Mouse (Mus musculus) kidney, adult 8-10 months (tissue): Measurements from ENCODE around the gene 2010111I01Rik.
A peak's percentile ranks its signal among the peaks of the same experiment; 100 is the strongest.
"Not testable (repeated sequence)": the region's sequence is repeated elsewhere in the genome, so short reads cannot be mapped to it uniquely, and the experiment has no call there.

Experiments
- DNase-seq, 2 experiments: peaks; one replicate each; pipeline ENCODE4 v3.0.0; 2022

Gene 2010111I01Rik

DNA sequence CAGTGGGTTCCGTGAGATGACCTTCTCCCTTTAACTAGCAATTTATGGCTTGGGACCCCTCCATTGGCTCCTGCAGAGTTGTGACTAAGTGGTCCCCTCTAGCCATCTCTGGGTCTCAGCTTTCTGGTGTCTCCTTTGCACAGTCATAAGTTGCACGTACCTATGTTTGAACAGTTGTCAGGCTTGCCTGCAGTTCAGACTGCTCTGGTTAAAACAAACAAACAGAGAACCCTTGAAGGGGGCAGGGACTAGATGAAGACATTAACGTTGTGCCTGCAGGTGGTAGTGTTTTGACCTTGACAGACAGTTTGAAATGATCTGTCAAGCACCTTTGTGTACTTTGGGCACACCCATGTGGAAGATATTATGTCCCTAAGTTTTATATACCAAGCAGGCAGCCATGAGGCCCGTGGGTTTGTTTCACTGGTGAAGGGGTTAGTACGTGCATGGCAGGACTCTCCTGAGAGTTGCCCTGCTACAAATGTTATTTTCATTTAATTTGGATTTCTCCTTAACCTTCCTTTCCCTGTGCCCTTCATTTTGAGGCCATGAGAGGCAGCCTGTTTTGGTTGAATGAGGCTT is 118.0 kb downstream of the 2010111I01Rik start:
- DNase-seq = no peak

DNA sequence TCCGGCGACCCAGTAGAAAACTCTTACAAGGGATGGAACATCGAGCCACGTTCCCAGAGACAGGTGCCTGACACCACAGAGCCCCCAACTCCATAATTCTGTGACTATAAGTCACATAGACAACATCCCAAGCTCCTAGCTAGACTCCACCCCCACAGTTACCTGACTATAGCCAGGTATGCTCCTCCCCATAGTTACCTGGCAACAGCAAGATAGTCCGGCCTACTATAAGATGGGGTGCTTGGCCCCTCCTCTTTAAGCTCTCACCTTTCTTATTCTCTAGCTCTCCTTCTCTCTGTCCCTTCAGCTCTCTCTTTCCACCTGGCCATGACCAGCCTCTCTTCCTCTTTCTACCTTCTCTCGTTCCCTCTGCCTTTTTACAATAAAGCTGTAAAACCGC is 118.4 kb downstream of the 2010111I01Rik start:
- DNase-seq = not testable (repeated sequence)

DNA sequence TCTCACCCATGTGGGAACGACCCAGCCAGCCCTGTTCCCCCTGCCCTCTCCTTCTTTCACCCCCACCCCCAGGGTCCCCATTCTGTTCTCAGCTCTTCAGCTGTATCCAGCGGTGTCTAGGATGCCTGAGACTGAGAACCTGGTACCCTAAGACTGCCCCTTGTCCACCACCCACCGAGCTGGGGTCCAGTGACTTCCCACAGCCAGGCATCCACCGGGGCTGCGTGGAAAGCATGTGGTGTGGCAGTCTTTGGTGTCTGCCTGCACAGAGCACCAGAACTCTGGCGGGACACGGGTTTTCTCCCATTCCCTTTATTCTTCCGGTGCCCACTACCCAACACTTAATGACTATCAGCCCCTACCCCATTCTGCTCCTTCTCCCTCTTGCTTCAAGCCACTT is 119.0 kb downstream of the 2010111I01Rik start:
- no peak for DNase-seq

DNA sequence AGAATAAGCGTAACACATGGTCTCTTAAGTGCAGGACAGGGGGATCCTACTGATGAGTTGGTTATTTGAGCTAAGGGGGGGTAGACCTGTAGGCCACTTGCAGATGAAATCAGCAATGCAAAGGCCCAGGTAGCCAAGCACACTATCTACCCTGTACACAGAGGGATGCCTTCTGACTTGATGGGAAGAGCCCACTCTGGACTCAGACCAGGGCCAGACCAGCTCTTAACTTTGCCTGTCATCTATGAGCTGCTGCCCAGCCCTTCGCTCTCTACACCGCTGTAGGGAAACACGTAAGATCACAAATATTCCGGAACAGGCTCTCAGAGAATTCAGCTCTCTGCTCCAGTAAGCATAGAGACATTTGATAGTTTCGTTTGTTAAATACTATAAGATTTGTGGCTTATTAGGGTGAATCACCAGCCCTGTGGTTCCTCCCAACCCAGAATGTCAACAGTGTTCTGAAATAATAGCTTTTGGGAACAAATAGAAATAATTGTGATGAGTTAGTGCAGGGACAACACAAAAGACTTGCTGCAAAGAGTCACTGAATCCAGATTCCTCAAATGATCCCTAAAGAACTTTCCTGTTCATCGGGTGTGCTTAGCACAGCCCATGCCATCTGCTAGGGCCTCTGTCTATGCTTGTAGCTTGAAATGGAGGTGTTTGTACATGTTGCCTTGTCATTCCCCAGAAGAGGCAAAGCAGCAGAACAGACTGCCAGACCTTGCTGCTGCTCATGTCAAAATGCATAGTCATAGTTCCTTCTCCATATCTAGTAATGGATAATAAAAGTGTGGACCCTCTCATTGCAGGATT is 123.4 kb downstream of the 2010111I01Rik start:
- DNase-seq = no peak

DNA sequence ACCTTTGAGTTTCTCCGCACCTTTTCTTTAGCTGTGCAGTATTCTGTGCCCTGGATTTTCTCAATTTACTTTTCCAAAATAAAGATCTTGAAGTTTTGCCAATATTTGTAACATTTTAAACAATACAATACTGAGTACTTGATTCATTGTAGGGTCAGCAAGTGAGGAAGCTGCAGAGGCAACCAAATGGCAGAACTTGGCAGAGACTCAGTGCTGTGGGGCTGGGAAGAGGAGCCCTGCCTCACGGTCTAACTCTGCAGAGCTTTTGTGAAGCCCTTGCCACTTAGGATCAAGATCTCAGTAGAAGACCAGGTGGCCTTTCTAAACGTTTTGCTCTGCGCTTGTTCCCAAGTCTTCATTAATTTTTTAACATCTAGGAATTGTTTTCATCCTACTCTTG is 124.8 kb downstream of the 2010111I01Rik start:
- DNase-seq = peak in 1 of 2 experiments; percentile 34

DNA sequence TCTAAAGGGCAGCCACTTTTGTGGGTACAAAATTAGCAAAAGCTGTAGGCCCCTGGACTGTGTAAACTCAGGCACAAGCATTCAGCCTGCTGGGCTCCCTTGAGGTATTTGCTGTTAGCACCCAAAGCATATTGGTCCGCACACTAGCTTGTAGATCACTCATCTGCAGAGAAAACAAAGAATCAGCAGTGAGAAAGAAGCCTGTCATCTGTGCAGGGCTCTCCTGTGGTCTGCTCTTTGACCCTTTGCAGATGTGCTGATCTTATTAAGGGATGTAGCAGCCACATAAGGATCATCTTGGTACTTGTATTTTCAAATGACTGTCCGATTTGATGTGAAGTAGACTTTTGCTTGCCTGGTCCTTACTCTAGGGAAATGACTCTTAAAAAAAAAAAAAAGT is 126.6 kb downstream of the 2010111I01Rik start:
- DNase-seq = no peak

DNA sequence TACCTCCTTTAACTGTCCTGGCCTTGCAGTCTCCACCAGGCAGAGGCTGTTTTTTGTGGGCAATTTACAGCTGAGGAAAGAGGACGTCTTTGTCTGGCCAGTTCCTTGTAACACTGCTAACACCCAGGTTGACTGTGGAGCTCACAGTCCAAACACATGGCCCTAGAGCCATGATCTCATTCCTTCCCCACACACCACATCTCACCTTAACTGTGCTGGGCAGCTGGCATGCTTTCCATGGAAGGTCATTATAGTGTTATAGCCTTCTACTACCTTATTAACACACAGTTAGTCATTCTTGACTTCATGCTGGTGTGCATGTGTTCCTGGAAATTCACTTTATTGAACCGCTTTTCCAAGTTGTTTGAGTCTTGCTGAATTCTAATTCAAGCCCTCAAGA is 127.6 kb downstream of the 2010111I01Rik start:
- no peak for DNase-seq

DNA sequence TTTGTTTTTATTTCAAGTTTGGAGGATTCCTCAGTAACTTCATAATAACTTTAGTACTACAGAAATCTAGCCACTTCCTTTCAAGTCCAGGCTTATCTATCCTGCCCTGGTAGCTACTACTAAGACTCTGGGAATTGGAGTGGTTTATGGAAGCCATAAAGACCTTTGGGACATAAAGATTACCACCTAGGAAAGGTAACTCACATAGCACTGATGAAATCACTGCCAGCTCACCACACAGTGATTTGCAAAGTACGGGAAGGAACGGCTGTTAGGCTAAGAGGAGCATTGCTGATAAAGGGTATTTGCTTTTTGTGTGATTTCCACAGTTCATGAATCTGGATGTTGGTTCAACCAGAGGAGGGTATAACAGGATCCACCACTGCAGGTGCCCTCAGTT is 128.2 kb downstream of the 2010111I01Rik start:
- DNase-seq = no peak

DNA sequence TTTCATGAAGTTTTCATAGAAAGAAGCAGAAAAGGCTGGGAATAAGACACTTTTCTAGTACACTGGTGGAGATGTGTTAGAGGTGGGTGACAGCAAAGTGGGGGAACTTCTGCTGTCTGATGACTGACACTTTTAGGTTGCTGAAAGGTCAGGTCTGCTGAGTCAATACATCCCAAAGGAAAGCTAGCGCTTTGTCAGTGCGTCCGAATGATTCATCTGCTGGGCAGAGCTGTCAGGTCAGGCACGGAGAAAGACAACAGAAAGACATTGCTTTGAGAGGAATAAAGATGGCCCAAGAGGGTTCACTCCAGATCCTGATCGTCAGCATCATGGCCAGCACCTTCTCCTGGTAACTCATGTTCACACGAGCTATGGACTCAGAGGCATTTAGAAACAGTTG is 128.9 kb downstream of the 2010111I01Rik start:
- DNase-seq = no peak

DNA sequence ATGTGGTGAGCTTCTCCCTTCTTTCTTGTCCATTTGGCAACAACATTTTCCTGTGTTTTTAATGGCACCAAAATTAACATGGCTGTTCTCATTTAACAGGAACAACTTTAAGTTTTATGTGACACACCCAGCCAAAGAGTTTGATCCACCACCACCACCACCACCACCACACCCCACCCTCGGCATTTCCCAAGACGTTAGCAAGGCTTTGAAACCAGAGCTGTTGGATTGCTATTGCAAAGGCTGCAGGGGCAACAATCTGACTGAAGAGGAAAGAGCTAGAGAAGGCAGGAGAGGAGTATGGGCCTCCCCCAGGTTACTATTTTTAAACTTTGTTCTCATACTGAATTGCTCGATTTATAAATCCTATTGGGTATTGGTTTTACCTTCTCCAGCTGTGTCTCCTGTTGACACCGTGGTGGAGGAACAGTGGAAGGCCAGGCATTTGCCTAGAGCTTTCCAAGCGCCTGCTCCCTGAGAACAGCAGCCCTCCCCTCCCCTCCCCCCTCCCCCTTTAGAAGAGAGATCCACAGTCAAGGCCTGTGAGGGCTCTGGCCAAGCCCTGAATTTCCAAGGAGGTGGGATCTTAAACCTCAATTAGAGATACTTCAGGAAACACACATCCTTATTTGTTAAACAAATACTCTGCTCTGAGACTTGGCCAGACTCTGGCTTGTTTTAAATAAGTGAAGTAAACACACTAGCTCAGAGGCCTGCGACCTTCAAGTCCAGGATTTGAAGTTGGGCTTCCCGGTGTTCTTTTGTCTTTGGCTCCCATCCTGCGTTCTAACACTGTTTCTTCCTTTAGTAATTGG is 129.8 kb downstream of the 2010111I01Rik start:
- DNase-seq = no peak

DNA sequence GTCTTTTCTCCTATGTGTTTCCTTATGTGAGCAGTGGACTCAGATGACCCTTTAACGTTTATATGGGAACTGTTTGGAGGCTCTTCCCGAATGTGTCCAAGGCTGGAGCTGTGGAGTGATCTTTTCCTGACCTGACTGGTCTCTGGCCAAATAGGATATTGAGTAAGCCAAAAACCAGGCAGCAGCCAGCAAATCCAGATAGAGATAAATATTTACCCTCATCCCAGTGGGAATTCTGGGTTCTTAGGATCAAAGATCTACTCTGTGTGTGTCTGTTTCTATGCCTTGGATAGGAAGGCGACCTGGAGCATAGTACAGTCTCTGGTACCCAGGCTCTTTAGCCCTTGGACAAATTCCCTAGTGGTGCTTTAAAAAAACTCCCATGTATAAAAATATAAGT is 132.1 kb downstream of the 2010111I01Rik start:
- peak; percentile 57 to 75 for DNase-seq

DNA sequence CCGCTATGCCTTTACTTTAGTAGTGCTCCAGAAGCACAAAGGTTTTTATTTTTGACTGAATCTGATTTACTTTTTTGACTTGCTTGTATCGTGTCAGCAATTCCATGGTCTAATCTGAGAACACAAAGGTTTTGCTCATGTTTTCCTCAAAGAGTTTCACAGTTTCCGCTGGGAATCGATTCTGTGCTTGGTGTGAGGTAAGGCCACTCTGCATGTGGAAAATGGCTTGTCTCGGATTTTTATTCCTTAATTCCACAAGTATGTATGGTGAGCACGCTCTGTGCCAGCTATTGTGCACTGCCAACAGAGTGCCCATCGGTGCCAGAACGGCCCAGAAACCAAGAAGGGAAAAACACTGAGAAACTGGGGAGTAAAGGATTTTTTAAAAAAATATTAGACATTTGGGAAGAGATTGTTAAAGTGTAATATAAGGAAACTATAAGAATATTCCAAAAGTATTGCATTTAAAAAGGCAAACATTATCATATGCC is 132.8 kb downstream of the 2010111I01Rik start:
- DNase-seq = no peak

DNA sequence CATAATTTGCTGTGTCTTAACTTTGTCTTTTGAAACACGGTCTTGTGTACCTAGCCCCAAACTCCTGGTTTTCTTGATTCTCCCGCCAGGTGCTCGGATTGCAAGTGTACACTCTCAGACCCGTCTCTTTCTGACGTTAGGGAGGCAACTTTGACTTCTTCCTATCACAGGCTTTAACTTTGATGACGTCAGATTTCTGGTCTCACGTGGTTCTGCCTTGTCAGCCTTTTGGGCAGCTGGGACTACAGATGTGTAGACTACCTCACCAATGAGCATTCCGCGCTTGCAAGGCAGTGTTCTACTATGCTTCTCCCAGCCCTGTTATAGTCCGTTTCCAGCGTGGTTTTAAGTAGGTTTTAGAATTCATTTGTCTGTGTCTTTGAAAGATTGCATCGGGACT is 137.1 kb downstream of the 2010111I01Rik start:
- no peak for DNase-seq

DNA sequence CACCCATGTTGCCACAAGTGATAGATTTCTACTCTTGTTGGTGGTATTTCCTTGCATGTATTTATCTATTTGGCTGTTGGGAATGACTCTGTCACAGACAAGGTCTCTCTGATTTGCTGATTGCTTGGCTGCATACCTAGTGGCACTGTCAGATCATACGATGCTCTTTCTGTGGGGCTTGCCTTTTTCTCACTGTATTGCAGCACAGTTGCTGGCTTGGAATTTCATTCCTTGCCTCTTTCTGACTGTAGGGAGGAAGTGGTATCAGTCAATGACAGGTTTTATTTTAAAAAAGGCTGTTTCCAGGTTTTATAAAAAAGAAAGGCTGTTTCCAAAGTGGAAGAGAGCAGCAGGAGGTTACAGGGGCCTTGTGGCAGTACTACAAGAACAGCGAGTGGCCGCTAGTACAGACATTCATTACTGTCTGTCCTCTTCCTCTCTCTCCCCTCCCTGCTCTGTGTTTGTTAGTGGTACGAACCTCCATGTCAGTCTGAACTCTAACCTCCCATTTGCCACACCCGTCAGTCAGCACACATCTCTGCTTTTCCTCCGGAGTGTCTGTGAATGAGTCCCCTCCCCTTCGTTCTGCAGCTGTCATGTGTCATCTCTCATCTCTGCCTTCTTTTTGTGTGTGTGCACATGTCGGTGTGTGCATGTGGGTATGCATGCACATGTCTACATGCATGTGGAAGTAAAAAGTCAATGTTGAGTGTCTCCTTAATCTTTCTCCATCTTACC is 138.3 kb downstream of the 2010111I01Rik start:
- DNase-seq = no peak

DNA sequence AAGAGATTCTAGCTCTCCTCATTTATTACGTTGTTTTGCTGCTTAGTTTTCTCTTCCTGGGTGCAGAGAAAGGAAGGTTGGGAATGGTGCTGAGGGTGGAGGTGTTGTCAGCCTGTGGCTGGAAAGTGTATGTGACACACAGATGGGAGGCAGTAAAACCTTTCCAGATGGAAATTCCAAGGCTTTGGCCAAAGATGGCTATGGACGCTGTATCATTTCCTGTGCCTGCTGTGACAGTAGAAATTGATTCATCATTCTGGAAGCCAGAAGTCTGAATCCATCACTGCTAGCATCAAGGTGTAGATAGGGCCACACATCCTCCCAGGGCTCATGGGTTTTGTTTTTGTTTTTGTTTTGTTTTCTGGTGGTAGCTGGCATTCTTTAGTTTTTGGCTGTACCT is 141.9 kb downstream of the 2010111I01Rik start:
- no peak for DNase-seq

DNA sequence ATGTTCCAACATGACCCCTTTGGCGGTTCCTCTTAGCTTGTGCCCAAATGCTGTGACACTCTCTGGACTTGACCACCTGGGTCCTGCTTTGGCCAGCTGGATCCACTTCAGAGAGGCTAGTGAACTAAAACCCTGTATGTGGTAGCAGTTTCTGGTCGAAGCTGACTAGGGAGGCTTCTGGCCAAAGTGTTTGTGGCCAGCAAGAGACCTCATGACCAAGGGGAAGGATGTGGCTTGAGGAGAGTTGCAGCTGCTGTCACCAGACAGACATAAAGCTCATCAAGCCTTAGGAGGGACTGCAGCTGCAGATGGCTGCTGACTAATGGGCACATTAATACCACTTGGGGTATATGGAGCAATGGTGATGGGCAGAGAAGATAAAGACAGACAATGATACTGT is 143.9 kb downstream of the 2010111I01Rik start:
- peak in 1 of 2 experiments; percentile 13 for DNase-seq

DNA sequence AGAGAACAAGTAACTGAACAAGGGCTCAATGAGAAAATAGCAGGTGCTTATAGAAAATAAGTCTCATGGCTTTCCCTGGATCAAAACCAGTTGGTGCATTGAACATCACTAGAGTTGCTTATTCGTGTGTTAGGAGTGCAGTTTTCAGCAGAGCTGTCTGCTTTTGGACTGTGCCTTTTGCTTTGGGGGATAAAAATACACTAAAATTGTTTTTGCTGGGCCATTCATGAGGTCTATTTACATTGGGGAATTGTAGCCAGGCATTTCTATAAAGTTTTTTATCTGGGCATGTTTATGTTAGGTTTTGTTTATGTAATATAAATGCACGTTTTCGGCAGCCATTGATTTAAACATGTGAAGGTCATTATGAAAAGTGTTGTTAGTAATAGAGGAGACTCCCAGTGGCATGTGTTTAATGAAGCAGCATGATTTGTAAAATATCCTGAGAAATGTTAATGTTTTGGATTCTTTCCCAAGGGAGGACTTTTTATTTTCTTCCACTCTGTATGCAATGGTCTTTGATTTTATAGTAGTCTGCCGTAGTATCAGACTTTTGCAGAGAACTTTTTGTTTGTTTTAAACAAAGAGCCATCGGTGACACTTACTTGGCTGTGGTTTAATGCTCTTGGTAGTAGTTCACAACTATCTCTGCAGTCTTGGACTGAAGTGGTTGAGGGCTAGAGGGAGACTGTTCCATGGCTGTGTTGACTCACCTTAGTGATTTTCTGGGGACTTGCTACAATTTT is 146.8 kb downstream of the 2010111I01Rik start:
- DNase-seq = no peak

DNA sequence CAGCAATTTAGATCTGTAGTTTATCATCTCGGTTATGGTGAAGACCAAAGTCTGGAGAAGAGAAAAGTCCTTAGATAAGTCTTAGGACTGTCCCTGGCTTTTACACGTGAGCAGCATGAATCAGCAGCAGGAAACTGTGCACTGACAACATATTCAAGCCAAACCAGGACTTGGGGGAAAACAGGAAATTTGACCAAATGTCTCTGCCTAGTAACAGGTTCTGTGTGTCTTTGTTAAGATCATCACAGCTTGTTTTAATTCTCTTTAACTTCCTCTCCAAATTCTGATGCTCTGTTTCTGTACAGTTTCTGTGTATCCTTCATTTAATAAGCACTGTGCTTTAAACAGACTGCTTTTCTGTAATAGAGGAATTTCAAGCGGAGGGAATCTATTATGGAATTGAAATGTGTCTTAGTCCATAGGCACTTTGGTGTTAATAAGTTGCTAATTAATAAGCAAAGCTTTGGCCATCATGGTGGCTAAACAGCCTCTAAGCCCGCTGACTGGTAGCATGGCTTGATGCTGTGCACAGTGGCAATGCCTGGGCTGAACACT is 147.4 kb downstream of the 2010111I01Rik start:
- DNase-seq = peak; percentile 21 to 47

DNA sequence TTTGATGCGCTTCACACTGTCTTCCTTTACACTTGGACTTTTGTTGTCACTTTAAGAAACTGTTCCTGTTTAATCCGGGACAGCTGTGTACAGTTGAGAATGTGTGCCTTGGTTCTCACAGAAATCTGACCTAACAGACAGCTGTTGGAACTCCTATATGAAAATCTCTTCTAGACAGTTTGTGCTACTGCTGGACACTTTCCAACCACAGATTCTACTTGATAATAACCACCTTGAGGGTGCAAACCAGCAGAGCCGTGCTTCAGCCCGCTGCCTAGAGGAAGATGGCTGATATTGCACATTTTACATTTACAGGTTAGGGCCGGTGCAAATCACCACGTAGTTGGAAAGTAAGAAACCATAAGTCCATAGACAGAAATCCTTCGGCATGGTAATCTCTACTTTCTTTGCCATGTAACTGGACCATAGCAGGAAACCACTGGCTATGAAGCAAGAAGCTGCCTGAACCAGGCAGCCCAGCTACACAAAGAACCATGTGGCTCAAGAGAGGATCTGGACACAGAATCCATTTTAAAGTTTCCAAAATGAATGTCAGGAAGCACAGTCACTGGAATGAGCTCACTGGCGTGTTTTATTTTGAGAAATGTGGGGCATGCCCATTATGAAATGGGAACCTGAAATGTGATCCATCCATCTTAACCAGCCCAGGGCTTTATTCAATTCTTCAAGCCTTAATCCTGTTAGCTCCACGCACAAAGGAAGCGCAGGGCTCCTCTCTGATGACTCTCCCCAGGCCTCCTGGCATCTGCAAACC is 148.1 kb downstream of the 2010111I01Rik start:
- no peak for DNase-seq

DNA sequence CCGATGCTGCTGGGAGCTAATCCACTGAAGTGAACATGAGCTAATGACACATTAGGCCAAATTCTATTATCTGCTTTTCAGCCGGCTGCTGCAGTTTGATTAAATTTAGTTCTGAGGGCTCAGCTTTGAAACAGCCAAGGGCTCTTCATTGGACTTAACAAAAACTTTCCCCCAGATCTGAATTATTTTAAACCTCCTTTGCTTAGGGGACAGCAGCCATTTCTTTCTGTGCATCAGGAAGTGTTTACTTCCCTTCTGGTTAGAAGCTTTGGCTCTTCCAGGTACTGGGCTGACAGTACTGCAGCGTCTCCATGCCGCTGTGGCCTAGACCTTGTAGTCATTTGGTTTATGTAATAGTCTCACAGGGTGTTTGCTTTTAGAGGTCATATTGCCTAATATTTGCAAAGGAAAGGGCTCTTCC is 149.2 kb downstream of the 2010111I01Rik start:
- DNase-seq = no peak
